Mouse (Mus musculus): Measurements from ENCODE around the gene Adgre5.

DNA sequence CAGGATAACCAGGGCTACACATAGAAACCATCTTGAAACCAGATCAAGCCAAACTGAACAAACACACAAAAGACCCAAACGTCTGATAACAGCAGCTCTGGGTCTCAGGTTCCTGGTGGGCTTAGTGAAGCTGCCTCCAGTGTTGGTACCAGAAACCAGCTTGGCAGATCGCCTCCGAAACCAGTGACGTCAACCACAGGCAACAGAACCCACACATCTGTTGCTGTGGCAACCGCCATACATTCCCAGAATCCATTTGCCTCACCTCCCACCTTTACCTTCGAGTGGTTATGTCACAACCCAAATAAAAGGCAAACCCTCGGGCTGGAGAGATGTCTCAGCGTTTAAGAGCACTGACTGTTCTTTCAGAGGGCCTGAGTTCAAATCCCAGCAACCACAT is 33.6 kb downstream of the Adgre5 start:
- no peak for TF ChIP-seq CTCF (IDR thresholded peaks at IDR 0.05; ENCODE audit: borderline replicate concordance, extremely low read depth, insufficient read depth, insufficient read length)
- no peak for TF ChIP-seq POLR2A (IDR thresholded peaks at IDR 0.05; ENCODE audit: borderline replicate concordance, extremely low read depth, insufficient read depth, insufficient read length, poor library complexity, severe bottlenecking)

All from brain, embryonic 14.5 days (tissue).